8 mouse cellular contexts compared by ENCODE assay signal in genomic region chr14:55079214-55079970, GRCm38 (mm10). TPM values are rescaled to one million over a fixed set of nuclear protein-coding genes. Genes with fewer than 3 reads are reported as not detected.
DNase-seq lines count a peak whose midpoint lies in the region; ATAC-seq and TF ChIP-seq lines count a peak whose summit lies in the region.

No protein-coding gene starts in this region.

- no peaks in the 10 kb centered on the region for H3K27me3 ChIP-seq in Patski
- H3K27me3 ChIP-seq in intestine, postnatal 0 days (replicated peaks; ENCODE audit: control insufficient read depth, insufficient read depth, low read length), result no peaks in the 10 kb centered on the region
- H3K27me3 ChIP-seq in liver, embryonic 11.5 days (replicated peaks; ENCODE audit: control insufficient read depth, insufficient read depth, low read length), result peaks cover 21% of the 10 kb centered on the region
- H3K27me3 ChIP-seq in thymus, adult 2 months (ENCODE audit: control insufficient read depth, insufficient read depth, low read length), result no peaks in the 10 kb centered on the region; the same call in 1 of the 2 replicates

- peak; percentile 46 for ATAC-seq in Patski
- peak; percentile 58; the same call in 1 of the 2 replicates for ATAC-seq in intestine, postnatal 0 days
- ATAC-seq in liver, embryonic 11.5 days (replicated peaks; ENCODE audit: low FRiP score), result peak; percentile 53
- ATAC-seq in monocyte, adult 5-6 weeks (replicated peaks; ENCODE audit: insufficient number of reproducible peaks, low FRiP score, low TSS enrichment, poor library complexity, severe bottlenecking), result peak; percentile 74

- peak; percentile 80 for DNase-seq in A20 (ENCODE audit: low read depth, low spot score)
- DNase-seq in Patski (ENCODE audit: low read depth, low spot score), result no peak
- peak; percentile 89 to 94 for DNase-seq in cerebellum, postnatal 14 days
- peak; percentile 81 for DNase-seq in gastrocnemius, postnatal 10 days
- DNase-seq in liver, embryonic 11.5 days (ENCODE audit: low spot score), result peak; percentile 78
- DNase-seq in thymus, adult 2 months, result peak; percentile 75

- in situ Hi-C loops in Patski (cut with MboI; ENCODE audit: low pct_unique_long_range_greater_than_20kb), result no loop called here

- H3K4me1 ChIP-seq in intestine, postnatal 0 days (replicated peaks; ENCODE audit: control insufficient read depth, insufficient read depth, low read length), result no peaks in the 10 kb centered on the region
- peaks cover 18% of the 10 kb centered on the region for H3K4me1 ChIP-seq in liver, embryonic 11.5 days (replicated peaks; ENCODE audit: control insufficient read depth, insufficient read depth, low read length)
- peaks cover 6% of the 10 kb centered on the region for H3K4me1 ChIP-seq in thymus, adult 2 months (replicated peaks; ENCODE audit: control insufficient read depth, insufficient read depth, low read length)

- 25% methylated on average over 8 of the region's 8 CpGs for WGBS in intestine, postnatal 0 days
- WGBS in liver, embryonic 11.5 days, result 27% methylated on average over 8 of the region's 8 CpGs
- WGBS in thymus, adult 2 months, result 44% methylated on average over 8 of the region's 8 CpGs

- H3K9ac ChIP-seq in intestine, postnatal 0 days (ENCODE audit: low read depth, low read length), result no peak overlapping the region
- no peak overlapping the region for H3K9ac ChIP-seq in liver, embryonic 11.5 days (ENCODE audit: low read depth, low read length)

- H3K36me3 ChIP-seq in intestine, postnatal 0 days (ENCODE audit: control insufficient read depth, insufficient read depth), result no peaks in the 10 kb centered on the region
- no peaks in the 10 kb centered on the region for H3K36me3 ChIP-seq in liver, embryonic 11.5 days (ENCODE audit: control insufficient read depth, insufficient read depth, low read length)
- no peaks in the 10 kb centered on the region for H3K36me3 ChIP-seq in thymus, adult 2 months (ENCODE audit: control insufficient read depth, insufficient read depth, low read length)

- no peak for TF ChIP-seq CTCF in Patski (IDR thresholded peaks at IDR 0.05)
- peak; percentile 90 for TF ChIP-seq CTCF in intestine, postnatal 0 days (IDR thresholded peaks at IDR 0.05; ENCODE audit: low read depth)
- TF ChIP-seq CTCF in thymus, adult 2 months (IDR thresholded peaks at IDR 0.05; ENCODE audit: borderline replicate concordance, control insufficient read depth, extremely low read depth, insufficient read depth, low read length, poor library complexity), result peak; percentile 92

- H3K9me3 ChIP-seq in intestine, postnatal 0 days (ENCODE audit: control insufficient read depth), result no peaks in the 10 kb centered on the region
- H3K9me3 ChIP-seq in liver, embryonic 11.5 days (ENCODE audit: control insufficient read depth, low read length), result no peaks in the 10 kb centered on the region

- CTCF ChIA-PET in Patski (lab: Charles Lee), result interaction anchor here (1.0 to 5.9 kb wide), 9 partner anchors 8 to 54 kb away, joined by 3 to 79 read pairs (median 7); partner anchors contain the start of gene Thtpa

- POLR2A ChIA-PET in Patski (lab: Charles Lee), result no interaction called here

- TF ChIP-seq POLR2A in thymus, adult 2 months (IDR thresholded peaks at IDR 0.05; ENCODE audit: control insufficient read depth, extremely low read depth, insufficient read depth, low read length, poor library complexity), result no peak

- H3K4me2 ChIP-seq in intestine, postnatal 0 days (replicated peaks; ENCODE audit: low read depth), result no peak overlapping the region
- peak overlapping the region; percentile 58 for H3K4me2 ChIP-seq in liver, embryonic 11.5 days

- H3K4me3 ChIP-seq in intestine, postnatal 0 days (ENCODE audit: low read depth, low read length), result no peak overlapping the region
- H3K4me3 ChIP-seq in liver, embryonic 11.5 days (ENCODE audit: low read depth, low read length), result peak overlapping the region; percentile 13
- H3K4me3 ChIP-seq in thymus, adult 2 months (ENCODE audit: control insufficient read depth, insufficient read depth, low read length), result no peak overlapping the region

- no peak overlapping the region for H3K27ac ChIP-seq in intestine, postnatal 0 days (ENCODE audit: low read depth, low read length)
- H3K27ac ChIP-seq in liver, embryonic 11.5 days (ENCODE audit: low read depth, low read length), result no peak overlapping the region; the same call in 1 of the 2 replicates
- H3K27ac ChIP-seq in thymus, adult 2 months (ENCODE audit: control insufficient read depth, insufficient read depth, low read length), result no peak overlapping the region

RNA-seq across cellular contexts. Expression of gene Zfhx2, which starts 12.7 kb away (rescaled TPM):
- 6.1 TPM for polyA plus RNA-seq in Patski (2021)
- 1 to 10 TPM; 1.8 to 3.0 TPM for total RNA-seq in gastrocnemius, postnatal 10 days (2021)
- polyA plus RNA-seq in intestine, postnatal 0 days (2015; fragmentation: Nextera tagmentation; extraction: Ambion mirVana), result 0.87 and 1.1 TPM in 2 replicates
- polyA plus RNA-seq in liver, embryonic 11.5 days (2014; fragmentation: Nextera tagmentation; extraction: Ambion mirVana), result 2.1 and 2.8 TPM in 2 replicates
- total RNA-seq in monocyte, adult 5-6 weeks (2017), result 2.0 to 7.8 TPM (median 2.4 TPM) in 3 replicates
- 6.3 and 6.6 TPM in 2 replicates for polyA plus RNA-seq in thymus, adult 2 months (2012; rRNA removed)

RNA-seq across cellular contexts. Expression of gene Thtpa, which starts 15.2 kb away (rescaled TPM):
- 31.8 TPM for polyA plus RNA-seq in Patski (2021)
- total RNA-seq in gastrocnemius, postnatal 10 days (2021), result 10 to 100 TPM; 12.8 to 13.9 TPM
- 7.5 and 8.8 TPM in 2 replicates for polyA plus RNA-seq in intestine, postnatal 0 days (2015; fragmentation: Nextera tagmentation; extraction: Ambion mirVana)
- 10.5 and 12.6 TPM in 2 replicates for polyA plus RNA-seq in liver, embryonic 11.5 days (2014; fragmentation: Nextera tagmentation; extraction: Ambion mirVana)
- total RNA-seq in monocyte, adult 5-6 weeks (2017), result 6.1 to 9.5 TPM (median 8.9 TPM) in 3 replicates
- polyA plus RNA-seq in thymus, adult 2 months (2012; rRNA removed), result 6.0 and 6.1 TPM in 2 replicates

RNA-seq across cellular contexts. Expression of gene Ap1g2, which starts 27.0 kb away (rescaled TPM):
- polyA plus RNA-seq in Patski (2021), result 25.9 TPM
- 1 to 10 TPM; 4.6 to 5.0 TPM for total RNA-seq in gastrocnemius, postnatal 10 days (2021)
- 75.3 and 81.5 TPM in 2 replicates for polyA plus RNA-seq in intestine, postnatal 0 days (2015; fragmentation: Nextera tagmentation; extraction: Ambion mirVana)
- 45.1 and 52.9 TPM in 2 replicates for polyA plus RNA-seq in liver, embryonic 11.5 days (2014; fragmentation: Nextera tagmentation; extraction: Ambion mirVana)
- 26.9 to 61.0 TPM (median 34.8 TPM) in 3 replicates for total RNA-seq in monocyte, adult 5-6 weeks (2017)
- 91.5 and 94.5 TPM in 2 replicates for polyA plus RNA-seq in thymus, adult 2 months (2012; rRNA removed)

RNA-seq across cellular contexts. Expression of gene Jph4, which starts 37.3 kb away (rescaled TPM):
- 0.92 TPM for polyA plus RNA-seq in Patski (2021)
- 1 to 10 TPM; 1.5 to 1.6 TPM for total RNA-seq in gastrocnemius, postnatal 10 days (2021)
- 0.90 and 0.93 TPM in 2 replicates for polyA plus RNA-seq in intestine, postnatal 0 days (2015; fragmentation: Nextera tagmentation; extraction: Ambion mirVana)
- 0.44 and 0.60 TPM in 2 replicates for polyA plus RNA-seq in liver, embryonic 11.5 days (2014; fragmentation: Nextera tagmentation; extraction: Ambion mirVana)
- total RNA-seq in monocyte, adult 5-6 weeks (2017), result not detected in 3 replicates
- polyA plus RNA-seq in thymus, adult 2 months (2012; rRNA removed), result 0.37 and 0.51 TPM in 2 replicates
